In the genomic region with DNA sequence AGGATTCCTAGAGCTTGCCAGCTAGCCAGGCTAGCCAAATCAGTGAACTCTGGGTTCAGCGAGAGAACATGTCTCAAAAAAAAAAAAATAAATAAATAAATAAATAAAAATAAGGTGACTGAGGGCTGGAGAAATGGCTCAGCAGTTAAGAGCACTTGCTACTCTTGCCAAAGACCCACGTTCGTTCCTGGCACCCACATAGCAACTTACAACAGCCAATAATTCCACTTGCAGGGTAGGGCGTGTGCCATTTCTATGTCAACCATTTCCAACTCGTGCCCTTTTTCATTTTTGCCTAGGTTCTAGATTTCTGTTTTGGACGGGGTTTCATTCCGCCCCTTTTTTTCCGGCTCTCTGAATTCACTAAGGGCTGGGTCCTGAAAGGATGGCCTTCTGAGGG, we compare ENCODE assay signal across 8 mouse cellular contexts. TPM values are rescaled to one million over a fixed set of nuclear protein-coding genes. Genes with fewer than 3 reads are reported as not detected.
DNase-seq lines count a peak whose midpoint lies in the region; ATAC-seq and TF ChIP-seq lines count a peak whose summit lies in the region.

No protein-coding gene starts in this region.

- H3ac ChIP-seq in C2C12 (ENCODE audit: control insufficient read depth, insufficient read length, low read depth) = peak overlapping the region; percentile 34

- peak overlapping the region; percentile 26; the same call in 1 of the 2 replicates for H3K27ac ChIP-seq in forebrain, embryonic 12.5 days
- H3K27ac ChIP-seq in liver, embryonic 12.5 days = no peak overlapping the region

- H3K9ac ChIP-seq in forebrain, embryonic 12.5 days = peak overlapping the region; percentile 46; the same call in 1 of the 2 replicates
- peak overlapping the region; percentile 72 for H3K9ac ChIP-seq in liver, embryonic 12.5 days

- H3K79me3 ChIP-seq in C2C12 (ENCODE audit: low read depth) = no peaks in the 10 kb centered on the region

- no peaks in the 10 kb centered on the region for H3K36me3 ChIP-seq in C2C12 (ENCODE audit: control insufficient read depth, insufficient read depth)
- H3K36me3 ChIP-seq in forebrain, embryonic 12.5 days (replicated peaks) = no peaks in the 10 kb centered on the region
- peaks cover 15% of the 10 kb centered on the region; the same call in 1 of the 2 replicates for H3K36me3 ChIP-seq in liver, embryonic 12.5 days

- H3K9me3 ChIP-seq in forebrain, embryonic 12.5 days = no peaks in the 10 kb centered on the region
- no peaks in the 10 kb centered on the region for H3K9me3 ChIP-seq in liver, embryonic 12.5 days (replicated peaks)

- WGBS in forebrain, embryonic 12.5 days = 31% methylated on average over 8 of the region's 8 CpGs
- 34% methylated on average over 8 of the region's 8 CpGs for WGBS in liver, embryonic 12.5 days (ENCODE audit: insufficient replicate concordance)

- no peaks in the 10 kb centered on the region for H3K79me2 ChIP-seq in C2C12 (ENCODE audit: control insufficient read depth, insufficient read depth)

- peaks cover 18% of the 10 kb centered on the region for H3K4me1 ChIP-seq in forebrain, embryonic 12.5 days
- H3K4me1 ChIP-seq in liver, embryonic 12.5 days = peaks cover 23% of the 10 kb centered on the region

- no peak for ATAC-seq in forebrain, embryonic 12.5 days (ENCODE audit: low FRiP score)
- no peak for ATAC-seq in liver, embryonic 12.5 days
- no peak for ATAC-seq in monocyte, adult 5-6 weeks (replicated peaks; ENCODE audit: insufficient number of reproducible peaks, low FRiP score, low TSS enrichment, poor library complexity, severe bottlenecking)

- no peak for TF ChIP-seq CTCF in C2C12 (IDR thresholded peaks at IDR 0.05; ENCODE audit: control insufficient read depth, insufficient read depth, insufficient read length)

- peak overlapping the region; percentile 72 for H3K4me2 ChIP-seq in forebrain, embryonic 12.5 days
- H3K4me2 ChIP-seq in liver, embryonic 12.5 days = peak overlapping the region; percentile 85

- H3K4me3 ChIP-seq in C2C12 (ENCODE audit: insufficient read depth, poor library complexity, severe bottlenecking) = peak overlapping the region; percentile 65
- peak overlapping the region; percentile 64 for H3K4me3 ChIP-seq in forebrain, embryonic 12.5 days (replicated peaks)
- peak overlapping the region; percentile 80 for H3K4me3 ChIP-seq in liver, embryonic 12.5 days

- peaks cover under 1% of the 10 kb centered on the region for H3K27me3 ChIP-seq in C2C12 (ENCODE audit: control insufficient read depth, insufficient read depth, insufficient read length)
- no peaks in the 10 kb centered on the region; the same call in 1 of the 2 replicates for H3K27me3 ChIP-seq in forebrain, embryonic 12.5 days
- peaks cover 16% of the 10 kb centered on the region; the same call in 1 of the 2 replicates for H3K27me3 ChIP-seq in liver, embryonic 12.5 days (replicated peaks)

- DNase-seq in cerebellum, postnatal 14 days = peak; percentile 7 to 10
- DNase-seq in cerebellum, adult 8-10 months = no peak
- DNase-seq in adrenal gland, postnatal 25 days = no peak
- no peak for DNase-seq in frontal cortex, postnatal 14 days (ENCODE audit: low spot score in 2 of 2)

TF ChIP-seq in C2C12, 6 proteins besides CTCF, POLR2A, EP300 and RAD21:
- TF ChIP-seq CEBPB (IDR thresholded peaks at IDR 0.05; ENCODE audit: low read depth) = no peak
- no peak for TF ChIP-seq MYOD1 (IDR thresholded peaks at IDR 0.05; ENCODE audit: control insufficient read depth, insufficient read length, low read depth)
- TF ChIP-seq MYOG (IDR thresholded peaks at IDR 0.05; ENCODE audit: control insufficient read depth, extremely low read depth, insufficient read length) = no peak
- no peak for TF ChIP-seq USF1 (IDR thresholded peaks at IDR 0.05; ENCODE audit: low read depth)

RNA-seq across cellular contexts. Expression of gene 1700030J22Rik, which starts 0.7 kb away (rescaled TPM):
- 0.69 TPM for polyA plus RNA-seq in C2C12 (2012; fragmentation: generic; extraction: Trizol)
- 4.5 and 5.4 TPM in 2 replicates for polyA plus RNA-seq in forebrain, embryonic 12.5 days (2016; fragmentation: Nextera tagmentation; extraction: Ambion mirVana)
- 0.66 and 0.92 TPM in 2 replicates for polyA plus RNA-seq in liver, embryonic 12.5 days (2016; fragmentation: Nextera tagmentation; extraction: Ambion mirVana)
- 0.29 to 1.3 TPM in 2 of 3 replicates, not detected in the other for total RNA-seq in monocyte, adult 5-6 weeks (2017)
- 2.2 and 3.8 TPM in 2 replicates for total RNA-seq in adrenal gland, postnatal 25 days (2021)

RNA-seq across cellular contexts. Expression of gene Gcsh, which starts 15.3 kb away (rescaled TPM):
- polyA plus RNA-seq in C2C12 (2012; fragmentation: generic; extraction: Trizol) = 27.6 TPM
- polyA plus RNA-seq in forebrain, embryonic 12.5 days (2016; fragmentation: Nextera tagmentation; extraction: Ambion mirVana) = 113 and 127 TPM in 2 replicates
- 86.0 and 93.4 TPM in 2 replicates for polyA plus RNA-seq in liver, embryonic 12.5 days (2016; fragmentation: Nextera tagmentation; extraction: Ambion mirVana)
- 9.1 to 13.1 TPM (median 10.7 TPM) in 3 replicates for total RNA-seq in monocyte, adult 5-6 weeks (2017)
- 93.1 and 118 TPM in 2 replicates for total RNA-seq in adrenal gland, postnatal 25 days (2021)

RNA-seq across cellular contexts. Expression of gene Atmin, which starts 34.9 kb away (rescaled TPM):
- 5.8 TPM for polyA plus RNA-seq in C2C12 (2012; fragmentation: generic; extraction: Trizol)
- polyA plus RNA-seq in forebrain, embryonic 12.5 days (2016; fragmentation: Nextera tagmentation; extraction: Ambion mirVana) = 17.9 and 18.5 TPM in 2 replicates
- 7.6 and 8.2 TPM in 2 replicates for polyA plus RNA-seq in liver, embryonic 12.5 days (2016; fragmentation: Nextera tagmentation; extraction: Ambion mirVana)
- 20.7 to 30.9 TPM (median 25.9 TPM) in 3 replicates for total RNA-seq in monocyte, adult 5-6 weeks (2017)
- total RNA-seq in adrenal gland, postnatal 25 days (2021) = 20.6 and 23.8 TPM in 2 replicates

RNA-seq across cellular contexts. Expression of gene Cenpn, which starts 56.5 kb away (rescaled TPM):
- 22.0 TPM for polyA plus RNA-seq in C2C12 (2012; fragmentation: generic; extraction: Trizol)
- polyA plus RNA-seq in forebrain, embryonic 12.5 days (2016; fragmentation: Nextera tagmentation; extraction: Ambion mirVana) = 43.5 and 45.8 TPM in 2 replicates
- 37.3 and 41.1 TPM in 2 replicates for polyA plus RNA-seq in liver, embryonic 12.5 days (2016; fragmentation: Nextera tagmentation; extraction: Ambion mirVana)
- total RNA-seq in monocyte, adult 5-6 weeks (2017) = 0.58 to 1.9 TPM (median 1.1 TPM) in 3 replicates
- total RNA-seq in adrenal gland, postnatal 25 days (2021) = 7.4 and 9.6 TPM in 2 replicates

RNA-seq across cellular contexts. Expression of gene Cmc2, which starts 56.8 kb away (rescaled TPM):
- polyA plus RNA-seq in C2C12 (2012; fragmentation: generic; extraction: Trizol) = 55.1 TPM
- 73.6 and 78.2 TPM in 2 replicates for polyA plus RNA-seq in forebrain, embryonic 12.5 days (2016; fragmentation: Nextera tagmentation; extraction: Ambion mirVana)
- 83.5 and 87.1 TPM in 2 replicates for polyA plus RNA-seq in liver, embryonic 12.5 days (2016; fragmentation: Nextera tagmentation; extraction: Ambion mirVana)
- total RNA-seq in monocyte, adult 5-6 weeks (2017) = 4.8 to 15.3 TPM (median 11.9 TPM) in 3 replicates
- total RNA-seq in adrenal gland, postnatal 25 days (2021) = 50.7 and 55.5 TPM in 2 replicates

Comparison
In these comparisons a context has a peak if more than half of its experiments do, and no peak if none do; other contexts are left out.
1. DNase-seq: peak in cerebellum, postnatal 14 days (2 of 2); none in cerebellum, adult 8-10 months (single experiment), adrenal gland, postnatal 25 days (single experiment) and frontal cortex, postnatal 14 days (0 of 2).
2. Peak in every context shown above with its lines, with median percentiles within 50 percentile points of each other: H3K4me3 ChIP-seq.